Mouse (Mus musculus) stomach, postnatal 0 days (tissue): ENCODE data around the gene Gm4491.

Source experiments
- CTCF ChIP-seq: IDR thresholded peaks from 2 replicates; pipeline ENCODE4 v1.5.1; 2016; ENCODE audit warnings: antibody characterized with exemption, low read depth, mild to moderate bottlenecking, moderate library complexity
- EP300 ChIP-seq: optimal IDR thresholded peaks from 2 replicates; pipeline ENCODE3; 2016; ENCODE audit warnings: antibody characterized with exemption

GRCm38 (mm10) chr14:57145741-57146140 is 30.1 kb upstream of the Gm4491 start:
- TF ChIP-seq CTCF (no peak), EP300 (no peak)
